Mouse (Mus musculus) neural tube, embryonic 11.5 days (tissue): ENCODE results near the gene Faap20. TPM values are rescaled to one million over a fixed set of nuclear protein-coding genes. Genes with fewer than 3 reads are reported as not detected.

Source experiments
- ATAC-seq: fragments of 200-750 bp; cut with Nextera tagmentation; 2 replicates; pipeline ENCODE4 v1.8.0; 2017; ENCODE audit warnings: moderate number of reproducible peaks, mild to moderate bottlenecking, moderate TSS enrichment, moderate library complexity; ENCODE audit not compliant: insufficient read depth, low FRiP score, low TSS enrichment
- DNase-seq: peaks from one replicate; pipeline ENCODE4 v3.0.0-alpha.2; 2015; ENCODE audit warnings: low spot score
- H3K27ac ChIP-seq: fragments of 300-500 bp; sonication (generic); 2 replicates; pipeline ENCODE4 v1.5.1; 2014; ENCODE audit warnings: low read depth, mild to moderate bottlenecking, low read length
- H3K27me3 ChIP-seq: fragments of 300-500 bp; sonication (generic); 2 replicates; pipeline ENCODE4 v1.6.1; 2014; ENCODE audit warnings: mild to moderate bottlenecking, low read length, mixed read lengths; ENCODE audit not compliant: control insufficient read depth, insufficient read depth
- H3K36me3 ChIP-seq: fragments of 300-500 bp; sonication (generic); 2 replicates; pipeline ENCODE4 v1.6.1; 2014; ENCODE audit warnings: mild to moderate bottlenecking, low read length, moderate library complexity, mixed read lengths; ENCODE audit not compliant: control insufficient read depth, insufficient read depth
- H3K4me1 ChIP-seq: fragments of 300-500 bp; sonication (generic); 2 replicates; pipeline ENCODE4 v1.6.1; 2014; ENCODE audit warnings: low read length, mixed read lengths; ENCODE audit not compliant: control insufficient read depth, insufficient read depth
- H3K4me2 ChIP-seq: fragments of 300-500 bp; sonication (generic); 2 replicates; pipeline ENCODE4 v1.6.1; 2014; ENCODE audit warnings: low read depth, mild to moderate bottlenecking, moderate library complexity
- H3K4me3 ChIP-seq: fragments of 300-500 bp; sonication (generic); 2 replicates; pipeline ENCODE4 v1.5.1; 2014; ENCODE audit warnings: low read depth, low read length
- H3K9ac ChIP-seq: fragments of 300-500 bp; sonication (generic); 2 replicates; pipeline ENCODE4 v1.6.1; 2014; ENCODE audit warnings: mild to moderate bottlenecking, low read length
- H3K9me3 ChIP-seq: fragments of 300-500 bp; sonication (generic); 2 replicates; pipeline ENCODE4 v1.6.1; 2016; ENCODE audit warnings: low read length; ENCODE audit not compliant: control insufficient read depth
- WGBS: fragments of 180-500 bp; shearing (Covaris S2); extraction: QIAGEN DNeasy Blood & Tissue Kit; methylation state at CpG from one replicate; pipeline ENCODE4 v1.1.7; 2014; 5-methylcytosine and 5-hydroxymethylcytosine counted together
- polyA plus RNA-seq: library from polyadenylated mRNA; unstranded; fragments of >200 nt; fragmentation: Nextera tagmentation; extraction: Ambion mirVana; gene quantifications from 2 replicates; pipeline ENCODE4 v1.2.1, GENCODE M21; 2014

Gene Faap20
- 96.6 and 98.1 TPM in 2 replicates for polyA plus RNA-seq

- H3K27ac ChIP-seq: peak within 1 kb of the TSS; percentile 94
- ATAC-seq: peak; percentile 90
- H3K4me2 ChIP-seq: peak within 1 kb of the TSS; percentile 93
- H3K4me3 ChIP-seq: peak within 1 kb of the TSS; percentile 72
- no peaks in the 10 kb centered on the region; the same call in 1 of the 2 replicates for H3K36me3 ChIP-seq
- H3K4me1 ChIP-seq: peaks cover 8% of the 10 kb centered on the region
- DNase-seq: peak; percentile 90
- H3K9ac ChIP-seq: peak within 1 kb of the TSS; percentile 78
- no peaks in the 10 kb centered on the region for H3K9me3 ChIP-seq
- H3K27me3 ChIP-seq: no peaks in the 10 kb centered on the region
- 0% methylated on average over 40 of the region's 58 CpGs for WGBS
Observed at GRCm38 (mm10) chr4:155249648-155250351, at the start of gene Faap20. Gene Faap20, plus strand, starts transcription at chr4:155249802.

DNA sequence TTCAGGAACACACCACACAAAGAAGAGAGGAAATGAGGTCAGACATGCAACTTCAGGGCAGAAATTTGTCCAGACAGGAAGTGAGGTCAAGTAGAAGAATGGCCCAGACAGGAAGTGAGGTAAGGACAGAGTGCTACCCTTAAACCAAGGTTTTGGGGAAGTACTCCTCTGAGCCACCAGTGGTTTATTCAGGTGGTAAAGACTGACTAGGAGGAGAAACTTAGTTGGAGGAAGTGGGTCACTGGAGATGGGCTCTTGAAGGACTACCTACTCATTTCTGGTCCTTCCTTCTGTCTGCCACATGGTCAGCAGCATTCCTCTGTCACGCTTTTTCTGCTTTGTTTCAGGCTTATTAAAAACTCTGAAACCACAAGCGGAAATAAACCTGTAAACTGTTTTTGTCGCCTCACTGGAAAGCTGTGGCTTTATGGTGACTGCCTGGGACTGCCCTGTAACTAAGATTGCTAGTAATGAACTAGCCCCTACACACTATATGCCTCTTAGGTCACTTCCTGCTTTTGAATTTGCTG lies 48.7 kb upstream of the Faap20 start:
- H3K9ac ChIP-seq: no peak overlapping the region
- H3K4me1 ChIP-seq: peaks cover 29% of the 10 kb centered on the region
- H3K9me3 ChIP-seq: no peaks in the 10 kb centered on the region
- no peak overlapping the region for H3K4me3 ChIP-seq
- no peaks in the 10 kb centered on the region for H3K27me3 ChIP-seq
- ATAC-seq: no peak
- 82% methylated on average over 3 of the region's 3 CpGs for WGBS
- no peak overlapping the region for H3K27ac ChIP-seq
- H3K4me2 ChIP-seq: no peak overlapping the region
- no peak for DNase-seq
- no peaks in the 10 kb centered on the region for H3K36me3 ChIP-seq

- H3K9ac ChIP-seq: no peak overlapping the region
- 89% methylated on average over 7 of the region's 7 CpGs for whole genome bisulfite sequencing
- no peak overlapping the region for H3K27ac ChIP-seq
- no peak overlapping the region for H3K4me3 ChIP-seq
- no peak for ATAC-seq
- H3K9me3 ChIP-seq: no peaks in the 10 kb centered on the region
- no peak for DNase-seq
- no peak overlapping the region for H3K4me2 ChIP-seq
- H3K27me3 ChIP-seq: no peaks in the 10 kb centered on the region
- no peaks in the 10 kb centered on the region for H3K36me3 ChIP-seq
- peaks cover 26% of the 10 kb centered on the region for H3K4me1 ChIP-seq
Observed at GRCm38 (mm10) chr4:155201764-155202163, 47.8 kb upstream of the Faap20 start.

GRCm38 (mm10) chr4:155205919-155206318 lies 43.7 kb upstream of the Faap20 start:
- Histone ChIP-seq H3K36me3 (no peaks in the 10 kb centered on the region), H3K27ac (no peak overlapping the region), H3K4me3 (no peak overlapping the region), H3K9ac (no peak overlapping the region), H3K27me3 (no peaks in the 10 kb centered on the region), H3K4me2 (no peak overlapping the region), H3K9me3 (no peaks in the 10 kb centered on the region), H3K4me1 (peaks cover 37% of the 10 kb centered on the region)
- 53% methylated on average over 6 of the region's 6 CpGs for WGBS
- DNase-seq (no peak), ATAC-seq (no peak)

DNA sequence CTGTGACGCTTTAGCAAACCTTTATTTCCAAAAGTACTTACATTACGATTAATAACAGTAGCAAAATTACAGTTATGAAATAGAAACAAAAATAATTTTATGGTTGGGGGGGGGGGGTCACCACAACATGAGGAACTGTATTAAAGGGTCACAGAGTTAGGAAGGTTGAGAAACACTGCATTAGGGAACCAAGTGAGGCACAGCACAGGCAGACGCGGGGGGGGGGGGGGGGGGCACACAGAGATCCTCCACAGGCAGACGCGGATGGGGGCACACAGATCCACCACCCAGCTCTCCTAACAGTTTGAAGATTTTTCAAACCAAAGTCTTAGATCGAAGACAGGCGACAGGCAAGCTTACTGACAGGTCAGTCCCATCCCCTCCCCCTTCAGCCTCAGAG lies 43.1 kb upstream of the Faap20 start:
- Histone ChIP-seq H3K4me3 (no peak overlapping the region), H3K4me1 (peaks cover 36% of the 10 kb centered on the region), H3K27me3 (no peaks in the 10 kb centered on the region), H3K9ac (no peak overlapping the region), H3K27ac (no peak overlapping the region), H3K36me3 (no peaks in the 10 kb centered on the region), H3K9me3 (no peaks in the 10 kb centered on the region), H3K4me2 (no peak overlapping the region)
- WGBS: 81% methylated on average over 7 of the region's 8 CpGs
- DNase-seq: no peak
- ATAC-seq: no peak

- DNase-seq: no peak
- Histone ChIP-seq H3K4me2 (no peak overlapping the region), H3K4me1 (peaks cover 24% of the 10 kb centered on the region), H3K4me3 (no peak overlapping the region), H3K27ac (no peak overlapping the region), H3K36me3 (no peaks in the 10 kb centered on the region), H3K9ac (no peak overlapping the region), H3K9me3 (no peaks in the 10 kb centered on the region), H3K27me3 (no peaks in the 10 kb centered on the region)
- ATAC-seq: no peak
- WGBS: 63% methylated on average over 3 of the region's 3 CpGs
Observed at GRCm38 (mm10) chr4:155207841-155208240, 41.8 kb upstream of the Faap20 start.

- Histone ChIP-seq H3K9ac (no peak overlapping the region), H3K4me1 (peaks cover 26% of the 10 kb centered on the region), H3K4me3 (no peak overlapping the region), H3K27ac (peak overlapping the region; percentile 44; the same call in 1 of the 2 replicates), H3K9me3 (no peaks in the 10 kb centered on the region), H3K4me2 (no peak overlapping the region), H3K27me3 (no peaks in the 10 kb centered on the region), H3K36me3 (no peaks in the 10 kb centered on the region)
- DNase-seq (no peak), ATAC-seq (no peak)
- 60% methylated on average over 7 of the region's 7 CpGs for WGBS
Observed at GRCm38 (mm10) chr4:155208613-155209012, 41.0 kb upstream of the Faap20 start.

DNA sequence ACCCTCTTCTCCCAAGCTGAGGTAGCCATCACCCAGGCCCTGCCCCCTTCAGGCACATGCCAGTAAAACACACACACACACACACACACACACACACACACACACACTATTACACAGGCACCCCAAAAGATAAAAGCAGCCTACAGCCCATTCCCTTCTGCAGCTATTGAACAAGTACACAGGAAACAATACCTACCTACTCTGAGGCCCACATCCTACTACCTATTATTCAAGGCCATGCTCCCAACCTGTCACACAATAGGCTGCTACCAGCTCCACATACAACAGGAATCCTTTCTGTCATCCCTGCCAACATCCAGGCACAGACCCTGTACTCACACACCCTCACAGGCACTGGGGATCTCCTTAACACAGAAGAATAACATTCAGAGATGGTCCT lies 40.5 kb upstream of the Faap20 start:
- H3K4me3 ChIP-seq: no peak overlapping the region
- H3K4me1 ChIP-seq: peaks cover 31% of the 10 kb centered on the region
- DNase-seq: no peak
- H3K9ac ChIP-seq: no peak overlapping the region
- H3K9me3 ChIP-seq: no peaks in the 10 kb centered on the region
- no peaks in the 10 kb centered on the region for H3K36me3 ChIP-seq
- H3K27me3 ChIP-seq: no peaks in the 10 kb centered on the region
- ATAC-seq: no peak
- peak overlapping the region; percentile 39; the same call in 1 of the 2 replicates for H3K27ac ChIP-seq
- no peak overlapping the region for H3K4me2 ChIP-seq

- H3K4me2 ChIP-seq: no peak overlapping the region
- H3K9ac ChIP-seq: no peak overlapping the region
- peaks cover 32% of the 10 kb centered on the region for H3K4me1 ChIP-seq
- no peak for DNase-seq
- no peak overlapping the region for H3K27ac ChIP-seq
- H3K27me3 ChIP-seq: no peaks in the 10 kb centered on the region
- no peak for ATAC-seq
- WGBS: 94% methylated on average over 5 of the region's 5 CpGs
- H3K4me3 ChIP-seq: no peak overlapping the region
- H3K36me3 ChIP-seq: no peaks in the 10 kb centered on the region
- no peaks in the 10 kb centered on the region for H3K9me3 ChIP-seq
Observed at GRCm38 (mm10) chr4:155209494-155209893, 40.1 kb upstream of the Faap20 start.
